Mouse (Mus musculus): ENCODE measurements around the gene Cnot10. TPM values are rescaled to one million over a fixed set of nuclear protein-coding genes. Genes with fewer than 3 reads are reported as not detected.

Gene Cnot10
- polyA plus RNA-seq, 1 experiment = 44.5 TPM

DNA sequence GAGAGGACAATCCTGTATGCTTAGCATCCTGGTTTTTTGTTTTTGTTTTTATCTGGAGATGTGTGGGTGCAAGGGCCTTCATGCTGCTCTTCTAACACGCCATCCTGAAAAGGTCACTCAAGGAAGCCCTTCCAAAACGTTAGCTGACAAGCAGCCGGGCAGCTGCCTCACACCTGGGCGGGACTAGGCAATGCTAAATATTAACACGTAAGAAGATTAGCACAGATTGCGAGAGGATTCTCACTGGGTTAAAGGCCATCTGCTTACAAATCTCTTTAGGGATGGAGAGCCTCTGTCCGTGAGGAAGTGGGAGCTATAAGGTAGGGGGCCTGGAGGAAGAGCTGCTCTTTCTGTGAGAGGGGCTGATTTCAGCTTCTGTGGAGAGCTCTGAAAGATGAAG lies 22.0 kb upstream of the Cnot10 start:
- TF ChIP-seq GATA1 (IDR thresholded peaks at IDR 0.05; ENCODE audit: low read length) = no peak

GRCm38 (mm10) chr9:114660983-114661382 lies 21.0 kb upstream of the Cnot10 start:
- TF ChIP-seq GATA1 (IDR thresholded peaks at IDR 0.05; ENCODE audit: low read length) = no peak

GRCm38 (mm10) chr9:114660506-114660905 lies 20.5 kb upstream of the Cnot10 start:
- no peak for TF ChIP-seq GATA1 (IDR thresholded peaks at IDR 0.05; ENCODE audit: low read length)

- TF ChIP-seq GATA1 (IDR thresholded peaks at IDR 0.05; ENCODE audit: low read length) = no peak
Measured at GRCm38 (mm10) chr9:114656701-114657100, 16.7 kb upstream of the Cnot10 start.

- no peak for TF ChIP-seq GATA1 (IDR thresholded peaks at IDR 0.05; ENCODE audit: low read length)
Measured at GRCm38 (mm10) chr9:114655356-114655755, 15.4 kb upstream of the Cnot10 start.

GRCm38 (mm10) chr9:114650938-114651634 lies 11.1 kb upstream of the Cnot10 start:
- TF ChIP-seq GATA1 (IDR thresholded peaks at IDR 0.05; ENCODE audit: low read length) = no peak

- no peak for TF ChIP-seq GATA1 (IDR thresholded peaks at IDR 0.05; ENCODE audit: low read length)
Measured at GRCm38 (mm10) chr9:114649371-114649770, 9.4 kb upstream of the Cnot10 start.

DNA sequence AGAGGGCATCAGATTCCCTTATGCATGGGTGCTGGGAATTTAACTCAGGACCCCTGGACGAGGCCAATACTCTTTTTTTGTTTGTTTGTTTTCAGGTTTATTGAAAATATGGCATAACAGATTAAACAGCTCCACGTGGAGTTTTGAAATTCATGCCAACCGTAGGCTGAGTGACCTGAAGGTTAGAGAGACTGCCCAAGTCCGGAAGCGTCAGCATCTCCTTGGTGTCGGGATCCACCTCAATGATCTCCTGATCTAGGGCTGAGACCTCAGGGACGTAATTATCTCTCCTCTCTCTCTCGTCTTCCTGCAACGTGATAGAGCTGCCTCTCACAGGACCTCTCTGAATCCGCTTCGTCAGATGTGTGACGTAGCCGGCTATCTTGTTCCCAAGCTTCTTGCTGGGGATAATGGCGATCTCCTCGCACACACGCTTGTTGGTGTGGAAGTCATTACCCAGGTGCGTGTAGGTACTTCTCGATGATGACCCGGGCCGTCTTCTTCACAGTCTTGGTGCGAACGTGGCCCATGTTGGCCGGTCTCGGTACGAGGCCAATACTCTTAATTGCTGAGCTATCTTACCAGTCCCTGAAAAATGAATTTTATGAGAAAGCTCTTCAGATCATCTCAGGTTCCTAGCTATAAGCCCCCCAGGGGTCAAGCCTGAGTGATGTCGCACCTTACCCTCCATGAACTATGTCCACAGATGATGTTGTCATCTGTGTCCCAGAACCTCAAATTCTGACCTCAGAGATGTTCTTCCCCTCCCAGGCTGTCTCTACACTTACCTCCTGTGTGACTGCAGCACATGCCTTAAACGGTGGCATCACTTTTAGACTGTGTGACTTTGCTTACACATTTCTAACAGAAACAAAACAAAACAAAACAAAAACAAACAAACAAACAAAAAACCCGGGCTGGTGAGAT lies 7.8 kb upstream of the Cnot10 start:
- TF ChIP-seq GATA1 (IDR thresholded peaks at IDR 0.05; ENCODE audit: low read length) = no peak

DNA sequence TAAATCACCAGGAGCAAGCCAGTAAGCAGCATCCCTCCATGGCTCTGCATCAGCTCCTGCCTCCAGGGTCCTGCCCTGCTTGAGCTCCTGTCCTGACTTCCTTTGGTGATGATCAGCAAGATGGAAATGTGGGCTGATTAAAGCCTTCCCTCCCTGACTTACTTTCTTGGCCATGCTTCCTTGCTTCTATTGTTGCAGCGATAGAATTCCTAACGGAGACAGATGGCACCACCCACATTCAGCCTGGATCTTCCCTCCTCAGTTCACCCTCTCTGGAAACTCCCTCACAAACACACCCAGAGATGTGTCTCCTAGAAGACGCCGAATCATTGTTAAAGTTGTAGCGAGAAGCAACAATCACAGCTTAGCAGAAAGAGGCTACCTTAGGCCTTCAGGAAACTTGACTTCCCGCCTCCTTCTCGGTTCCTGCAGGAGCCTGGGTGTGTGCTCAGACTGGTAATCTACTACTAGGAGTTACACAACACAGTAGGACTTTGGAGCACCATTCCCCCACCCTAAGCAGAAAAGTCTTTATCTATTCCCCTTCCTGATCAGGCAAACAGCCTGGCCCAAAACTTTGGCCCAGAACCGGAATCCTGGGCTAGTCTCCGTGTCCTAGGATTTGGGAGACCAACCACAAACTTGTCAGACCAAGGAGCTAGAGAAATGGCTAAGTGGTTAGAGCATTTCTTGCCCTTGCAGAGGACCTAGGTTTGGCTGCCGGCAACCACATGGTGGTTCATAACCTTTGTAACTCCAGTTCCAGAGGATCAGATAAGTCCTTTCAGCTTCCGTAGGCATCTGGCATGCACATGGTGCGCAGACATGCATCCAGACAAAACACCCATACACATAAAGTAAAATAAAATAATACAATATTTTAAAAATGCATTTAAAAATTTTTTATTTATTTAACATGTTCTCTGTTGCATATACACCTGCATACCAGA lies 6.8 kb upstream of the Cnot10 start:
- no peak for TF ChIP-seq GATA1 (IDR thresholded peaks at IDR 0.05; ENCODE audit: low read length)

DNA sequence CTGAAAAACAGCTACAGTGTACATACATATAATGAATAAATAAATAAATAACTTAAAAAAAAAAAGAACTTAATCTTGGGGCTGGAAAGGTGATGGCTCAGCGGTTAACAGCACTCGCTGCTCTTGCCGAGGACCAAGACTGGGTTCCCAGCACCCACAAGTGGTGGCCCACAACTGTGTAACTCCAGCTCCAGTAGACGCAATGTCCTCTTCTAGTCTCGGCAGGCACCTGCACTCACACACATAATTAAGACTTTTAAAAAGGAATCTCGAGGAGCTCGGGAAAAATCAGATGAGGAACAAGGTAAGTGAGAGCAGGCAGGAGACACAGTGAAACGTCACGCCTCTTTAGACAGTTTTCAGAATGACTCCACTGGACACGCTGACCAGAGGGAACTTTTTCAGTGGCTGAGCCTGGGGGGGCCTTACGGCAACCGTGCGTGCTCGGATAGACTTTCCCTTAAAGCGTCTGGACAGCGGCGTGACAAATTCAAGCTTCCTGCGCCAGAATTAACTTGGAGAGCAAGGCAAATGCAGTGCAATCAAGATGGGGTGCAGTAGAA lies 717 bp downstream of the Cnot10 start:
- no peak for TF ChIP-seq GATA1 (IDR thresholded peaks at IDR 0.05; ENCODE audit: low read length)

DNA sequence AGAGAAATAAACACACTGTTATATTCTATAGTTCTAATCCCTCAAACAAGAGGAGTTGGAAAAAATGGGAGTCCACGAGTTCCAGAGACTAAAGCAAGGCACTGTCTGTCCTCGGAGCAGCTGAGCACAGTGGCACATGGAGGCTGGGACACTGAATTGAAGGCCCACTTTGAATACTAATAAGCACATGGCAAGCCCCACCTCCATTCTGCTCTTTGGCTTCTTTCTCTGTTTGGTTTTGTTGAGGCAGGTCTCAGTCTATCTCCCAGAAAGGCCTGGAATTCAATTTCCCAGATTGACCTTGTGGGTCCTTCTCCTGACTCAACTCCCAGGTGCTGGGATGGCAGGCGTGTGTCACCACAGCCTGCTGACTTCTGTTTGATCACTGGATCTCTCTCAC lies 3.2 kb downstream of the Cnot10 start:
- no peak for TF ChIP-seq GATA1 (IDR thresholded peaks at IDR 0.05; ENCODE audit: low read length)

- TF ChIP-seq GATA1 (IDR thresholded peaks at IDR 0.05; ENCODE audit: low read length) = no peak
Measured at GRCm38 (mm10) chr9:114636150-114636549, 3.8 kb downstream of the Cnot10 start.

DNA sequence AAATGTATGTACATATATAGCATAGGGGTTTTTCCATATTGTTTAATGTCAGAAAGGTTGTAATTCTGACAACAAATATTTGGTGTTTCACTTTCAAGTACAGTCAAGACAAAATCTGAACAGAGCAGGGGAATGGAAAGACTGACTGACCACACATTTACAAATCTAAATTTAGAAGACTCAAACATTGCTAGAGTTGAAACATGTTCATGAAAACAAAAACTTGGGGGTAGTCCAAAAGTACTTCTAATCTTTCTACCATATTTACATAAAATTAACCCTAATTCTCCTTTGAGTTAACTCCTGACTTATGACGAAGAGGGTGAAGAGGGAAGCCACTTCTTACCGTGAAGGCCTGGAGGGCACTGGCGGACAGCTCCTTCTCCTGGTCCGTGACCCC lies 7.7 kb downstream of the Cnot10 start:
- no peak for TF ChIP-seq GATA1 (IDR thresholded peaks at IDR 0.05; ENCODE audit: low read length)

DNA sequence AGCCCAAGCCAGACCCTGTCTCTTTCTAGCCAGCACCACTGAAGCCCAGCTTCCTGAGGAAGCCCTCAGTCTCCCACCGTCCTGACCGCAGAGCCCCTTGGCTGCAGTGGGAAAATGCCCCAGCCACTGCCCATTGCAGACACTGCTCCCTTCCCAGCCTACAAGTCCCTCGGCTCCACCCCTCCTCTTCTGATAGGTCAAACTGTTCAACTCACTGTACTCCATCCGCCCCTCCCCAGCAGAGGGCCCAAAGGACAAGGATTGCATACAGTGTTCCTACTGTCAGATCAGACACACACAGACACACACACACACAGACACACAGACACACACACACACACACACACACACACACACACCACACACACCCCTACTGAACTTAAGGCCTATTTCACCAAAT lies 13.3 kb downstream of the Cnot10 start:
- no peak for TF ChIP-seq GATA1 (IDR thresholded peaks at IDR 0.05; ENCODE audit: low read length)

GRCm38 (mm10) chr9:114624178-114624577 lies 15.8 kb downstream of the Cnot10 start:
- TF ChIP-seq GATA1 (IDR thresholded peaks at IDR 0.05; ENCODE audit: low read length) = no peak
